Mouse (Mus musculus): ENCODE results near the gene Prr15. TPM values are rescaled to one million over a fixed set of nuclear protein-coding genes. Genes with fewer than 3 reads are reported as not detected.

Prr15 gene
- total RNA-seq, 2 experiments from 2014 or later, result 0.42 to 0.56 TPM

Other genes starting within 250 kb of the Prr15 start
- gene Wipf3, start 103.8 kb downstream of the Prr15 start, total RNA-seq (2021), result 100 to 1,000 TPM; 315 to 407 TPM
- 100 to 1,000 TPM; 101 to 103 TPM for gene Scrn1, start 240.7 kb downstream of the Prr15 start, total RNA-seq (2021)